Comparison of ENCODE assay signal across 13 mouse cellular contexts in the genomic region with DNA sequence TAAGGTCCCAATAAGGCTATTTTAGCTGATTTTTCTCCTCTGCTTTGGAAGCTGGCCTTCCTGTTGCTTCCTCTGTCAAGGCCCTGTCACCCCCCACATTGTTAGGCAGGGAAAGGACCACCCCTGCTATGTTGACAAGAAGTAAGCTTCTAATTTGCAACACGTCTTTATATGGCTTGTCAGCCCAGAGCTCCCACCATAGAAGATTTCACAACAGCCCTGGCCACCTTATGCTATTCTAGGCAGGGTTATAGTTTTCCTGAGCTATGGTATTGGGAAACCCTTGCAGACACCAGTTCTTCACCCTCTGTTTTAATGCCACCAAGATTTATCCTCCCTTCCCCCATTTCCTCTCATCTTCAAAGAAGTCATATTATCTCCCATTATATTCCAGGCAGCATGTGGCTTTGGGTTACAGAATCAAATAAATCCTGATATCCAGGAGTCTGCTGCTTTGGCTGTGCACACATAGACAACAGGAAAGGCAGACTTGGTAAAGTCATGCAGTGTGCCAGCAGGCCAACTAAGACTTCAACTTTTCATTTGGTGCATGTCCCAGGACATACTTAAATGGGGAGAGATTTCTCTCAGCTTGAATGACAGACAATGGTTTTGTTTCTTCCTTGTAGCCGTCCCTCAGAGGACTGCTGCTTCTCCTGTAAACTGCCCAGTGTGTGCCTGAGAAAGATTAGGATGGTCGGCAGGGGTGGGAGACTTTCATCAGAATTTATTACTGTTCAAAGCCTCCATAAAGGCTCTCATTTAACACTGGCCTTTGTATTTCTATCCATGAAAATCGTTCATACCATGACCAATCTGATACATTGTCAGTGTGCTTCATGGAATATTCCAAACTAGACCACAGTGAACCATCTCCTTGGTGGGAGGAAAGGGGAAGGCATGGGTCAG.
DNase-seq lines count a peak whose midpoint lies in the region; ATAC-seq and TF ChIP-seq lines count a peak whose summit lies in the region.
"Had no signal": no experiment of that assay in that cellular context is flagged by ENCODE, and none has a peak within 500 bp of the region (broad histone marks: within the 10 kb centered on the region; RNA-seq: fewer than 3 reads in every experiment).

No protein-coding gene starts in this region.

- peak; percentile 40 for DNase-seq in embryo, embryonic 10.5 days (ENCODE audit: low spot score)
- no peak for DNase-seq in embryo, embryonic 9.5 days (ENCODE audit: extremely low spot score)
- DNase-seq in midbrain, embryonic 11.5 days (ENCODE audit: low spot score, missing footprints) = no peak
- DNase-seq in midbrain, postnatal 0 days (ENCODE audit: low spot score) = no peak
- no peak for DNase-seq in hindbrain, postnatal 0 days (ENCODE audit: low spot score)
- DNase-seq in midbrain, embryonic 14.5 days = peak; percentile 2
- no peak for DNase-seq in layer of hippocampus, adult 9-11 months
- no peak for DNase-seq in layer of hippocampus, postnatal 14 days (ENCODE audit: low spot score in 2 of 2)
- DNase-seq: cerebellum, adult 11 months; heart, adult 18-20 months; right cerebral cortex, postnatal 14 days; thymus, adult 18-20 months had no signal

- ATAC-seq in midbrain, embryonic 11.5 days (ENCODE audit: low FRiP score) = peak; percentile 44; the same call in 1 of the 2 replicates
- no peak for ATAC-seq in midbrain, postnatal 0 days (ENCODE audit: low FRiP score)
- ATAC-seq in hindbrain, postnatal 0 days = peak; percentile 56; the same call in 1 of the 2 replicates
- no peak for ATAC-seq in midbrain, embryonic 14.5 days (ENCODE audit: low FRiP score, low TSS enrichment)
- ATAC-seq: liver, embryonic 12.5 days had no signal

- WGBS in midbrain, embryonic 11.5 days = 42% methylated on average over 4 of the region's 4 CpGs
- WGBS in midbrain, postnatal 0 days = 28% methylated on average over 4 of the region's 4 CpGs
- 27% methylated on average over 4 of the region's 4 CpGs for WGBS in hindbrain, postnatal 0 days
- WGBS in midbrain, embryonic 14.5 days = 28% methylated on average over 4 of the region's 4 CpGs

- H3K27ac ChIP-seq in midbrain, embryonic 11.5 days (ENCODE audit: low read depth, low read length) = no peak overlapping the region
- no peak overlapping the region for H3K27ac ChIP-seq in midbrain, postnatal 0 days (ENCODE audit: low read depth, low read length)
- no peak overlapping the region for H3K27ac ChIP-seq in hindbrain, postnatal 0 days
- no peak overlapping the region for H3K27ac ChIP-seq in midbrain, embryonic 14.5 days (replicated peaks; ENCODE audit: low read depth, low read length)
- H3K27ac ChIP-seq: liver, embryonic 12.5 days had no signal

- H3K4me3 ChIP-seq in midbrain, embryonic 11.5 days (ENCODE audit: low read depth, low read length) = no peak overlapping the region
- H3K4me3 ChIP-seq in midbrain, postnatal 0 days (ENCODE audit: low read depth, low read length) = no peak overlapping the region
- no peak overlapping the region for H3K4me3 ChIP-seq in hindbrain, postnatal 0 days (ENCODE audit: low read length)
- H3K4me3 ChIP-seq in midbrain, embryonic 14.5 days (replicated peaks; ENCODE audit: low read depth, low read length) = no peak overlapping the region
- H3K4me3 ChIP-seq: liver, embryonic 12.5 days had no signal

- H3K36me3 ChIP-seq in midbrain, embryonic 11.5 days (ENCODE audit: control insufficient read depth, insufficient read depth, low read length) = no peaks in the 10 kb centered on the region
- H3K36me3 ChIP-seq in midbrain, postnatal 0 days (ENCODE audit: insufficient read depth, low read length) = no peaks in the 10 kb centered on the region
- H3K36me3 ChIP-seq in hindbrain, postnatal 0 days (ENCODE audit: insufficient read depth, low read length) = no peaks in the 10 kb centered on the region
- H3K36me3 ChIP-seq in midbrain, embryonic 14.5 days (ENCODE audit: control insufficient read depth, insufficient read depth, low read length) = no peaks in the 10 kb centered on the region
- H3K36me3 ChIP-seq: liver, embryonic 12.5 days had no signal

- no peak overlapping the region for H3K4me2 ChIP-seq in midbrain, embryonic 11.5 days
- no peak overlapping the region for H3K4me2 ChIP-seq in midbrain, postnatal 0 days (ENCODE audit: low read depth, low read length, poor library complexity, severe bottlenecking)
- H3K4me2 ChIP-seq in hindbrain, postnatal 0 days (ENCODE audit: low read depth, low read length) = no peak overlapping the region
- no peak overlapping the region for H3K4me2 ChIP-seq in midbrain, embryonic 14.5 days (ENCODE audit: low read length)
- H3K4me2 ChIP-seq: liver, embryonic 12.5 days had no signal

- H3K9ac ChIP-seq in midbrain, embryonic 11.5 days (ENCODE audit: low read length) = no peak overlapping the region
- no peak overlapping the region for H3K9ac ChIP-seq in midbrain, postnatal 0 days (replicated peaks; ENCODE audit: low read length, poor library complexity, severe bottlenecking)
- no peak overlapping the region for H3K9ac ChIP-seq in hindbrain, postnatal 0 days (replicated peaks; ENCODE audit: low read length)
- H3K9ac ChIP-seq in midbrain, embryonic 14.5 days (replicated peaks; ENCODE audit: low read length) = no peak overlapping the region
- H3K9ac ChIP-seq: liver, embryonic 12.5 days had no signal

- H3K9me3 ChIP-seq in midbrain, embryonic 11.5 days (ENCODE audit: control insufficient read depth, low read length) = no peaks in the 10 kb centered on the region
- no peaks in the 10 kb centered on the region for H3K9me3 ChIP-seq in midbrain, postnatal 0 days (ENCODE audit: low read length)
- H3K9me3 ChIP-seq in hindbrain, postnatal 0 days (ENCODE audit: low read length) = no peaks in the 10 kb centered on the region
- no peaks in the 10 kb centered on the region for H3K9me3 ChIP-seq in midbrain, embryonic 14.5 days (ENCODE audit: control insufficient read depth, low read length)
- H3K9me3 ChIP-seq: liver, embryonic 12.5 days had no signal

- H3K27me3 ChIP-seq in midbrain, embryonic 11.5 days (ENCODE audit: control insufficient read depth, insufficient read depth, low read length) = no peaks in the 10 kb centered on the region
- H3K27me3 ChIP-seq in midbrain, postnatal 0 days (ENCODE audit: insufficient read depth, low read length) = no peaks in the 10 kb centered on the region
- H3K27me3 ChIP-seq in hindbrain, postnatal 0 days (ENCODE audit: insufficient read depth, low read length) = no peaks in the 10 kb centered on the region
- H3K27me3 ChIP-seq in midbrain, embryonic 14.5 days (ENCODE audit: control insufficient read depth, insufficient read depth, low read length) = no peaks in the 10 kb centered on the region
- H3K27me3 ChIP-seq: liver, embryonic 12.5 days had no signal

- TF ChIP-seq CTCF in midbrain, postnatal 0 days (IDR thresholded peaks at IDR 0.05) = no peak
- TF ChIP-seq CTCF in hindbrain, postnatal 0 days (IDR thresholded peaks at IDR 0.05; ENCODE audit: low read depth) = no peak

- no peaks in the 10 kb centered on the region for H3K4me1 ChIP-seq in midbrain, embryonic 11.5 days (ENCODE audit: control insufficient read depth, insufficient read depth, low read length)
- no peaks in the 10 kb centered on the region for H3K4me1 ChIP-seq in midbrain, postnatal 0 days (ENCODE audit: insufficient read depth, low read length)
- H3K4me1 ChIP-seq in hindbrain, postnatal 0 days (ENCODE audit: insufficient read depth, low read length) = no peaks in the 10 kb centered on the region
- H3K4me1 ChIP-seq in midbrain, embryonic 14.5 days (ENCODE audit: control insufficient read depth, insufficient read depth, low read length) = peaks cover 4% of the 10 kb centered on the region; the same call in 1 of the 2 replicates
- H3K4me1 ChIP-seq: liver, embryonic 12.5 days had no signal

Comparison
In these comparisons a context has a peak if more than half of its experiments do, and no peak if none do; other contexts are left out.
1. DNase-seq: peak in embryo, embryonic 10.5 days (single experiment) and midbrain, embryonic 14.5 days (single experiment); none in embryo, embryonic 9.5 days (single experiment), midbrain, embryonic 11.5 days (single experiment), midbrain, postnatal 0 days (single experiment), hindbrain, postnatal 0 days (single experiment), layer of hippocampus, adult 9-11 months (single experiment) and layer of hippocampus, postnatal 14 days (0 of 2).
2. ATAC-seq: peak in midbrain, embryonic 11.5 days (single experiment) and hindbrain, postnatal 0 days (single experiment); none in midbrain, postnatal 0 days (single experiment) and midbrain, embryonic 14.5 days (single experiment).